ENCODE assay signal across 19 mouse cellular contexts in genomic region chr16:50009046-50009445, GRCm38 (mm10).
"Had no signal": no experiment of that assay in that cellular context is flagged by ENCODE, and none has a peak within 500 bp of the region (broad histone marks: within the 10 kb centered on the region; RNA-seq: fewer than 3 reads in every experiment).

No protein-coding gene starts in this region.

- DNase-seq: gastrocnemius, postnatal 14 days; gastrocnemius, postnatal 36 days; liver; liver, embryonic 13.5 days; liver, postnatal 0 days had no signal

- H3K27ac ChIP-seq: heart, adult 2 months; heart, embryonic 13.5 days; heart, embryonic 15.5 days; hindbrain, embryonic 12.5 days; hindbrain, embryonic 14.5 days; intestine, embryonic 15.5 days; limb, embryonic 10.5 days; limb, embryonic 12.5 days; liver, embryonic 13.5 days; liver, embryonic 15.5 days had no signal

- H3K9ac ChIP-seq: heart, embryonic 13.5 days; heart, embryonic 15.5 days; hindbrain, embryonic 12.5 days; hindbrain, embryonic 14.5 days; intestine, embryonic 15.5 days; limb, embryonic 12.5 days; liver, embryonic 13.5 days; liver, embryonic 15.5 days; liver, postnatal 0 days had no signal

- H3K4me3 ChIP-seq: heart, adult 2 months; heart, embryonic 13.5 days; heart, embryonic 15.5 days; hindbrain, embryonic 12.5 days; intestine, embryonic 15.5 days; limb, embryonic 10.5 days; limb, embryonic 12.5 days; liver, embryonic 13.5 days; liver, embryonic 15.5 days had no signal

- H3K36me3 ChIP-seq: heart, embryonic 13.5 days; heart, embryonic 15.5 days; hindbrain, embryonic 12.5 days; intestine, embryonic 15.5 days; limb, embryonic 10.5 days; limb, embryonic 12.5 days; liver, embryonic 13.5 days; liver, embryonic 15.5 days had no signal

- ATAC-seq: hindbrain, embryonic 16.5 days; inflammation-experienced regulatory T-cells, adult 6 months; intestine, embryonic 15.5 days; intestine, postnatal 0 days; liver, postnatal 0 days had no signal

- H3K27me3 ChIP-seq: hindbrain, embryonic 12.5 days; intestine, embryonic 15.5 days; limb, embryonic 12.5 days; liver, embryonic 13.5 days; liver, embryonic 15.5 days had no signal

- H3K4me2 ChIP-seq: heart, embryonic 11.5 days; heart, embryonic 13.5 days; heart, embryonic 15.5 days; hindbrain, embryonic 12.5 days; hindbrain, embryonic 14.5 days; intestine, embryonic 15.5 days; limb, embryonic 12.5 days; liver, embryonic 11.5 days; liver, embryonic 13.5 days; liver, embryonic 15.5 days had no signal

- H3K4me1 ChIP-seq: hindbrain, embryonic 12.5 days; intestine, embryonic 15.5 days; limb, embryonic 12.5 days; liver, embryonic 13.5 days; liver, embryonic 15.5 days had no signal

- H3K9me3 ChIP-seq: heart, embryonic 13.5 days; heart, embryonic 15.5 days; hindbrain, embryonic 12.5 days; intestine, embryonic 15.5 days; limb, embryonic 10.5 days; limb, embryonic 12.5 days; liver, embryonic 13.5 days; liver, embryonic 15.5 days had no signal
